Mouse (Mus musculus) stomach, embryonic 14.5 days (tissue): Measurements from ENCODE around the gene Acvr1b. TPM values are rescaled to one million over a fixed set of nuclear protein-coding genes. Genes with fewer than 3 reads are reported as not detected.
A peak's percentile ranks its signal among the peaks of the same experiment; 100 is the strongest.

Source experiments
- ATAC-seq: fragments of 200-750 bp; cut with Nextera tagmentation; 2 replicates; pipeline ENCODE4 v1.8.0; 2017; ENCODE audit warnings: low read depth, moderate TSS enrichment; ENCODE audit not compliant: insufficient number of reproducible peaks, insufficient read depth, low FRiP score
- H3K27ac ChIP-seq: fragments of 300-500 bp; sonication (generic); 2 replicates; pipeline ENCODE4 v1.5.1; 2014; ENCODE audit warnings: mild to moderate bottlenecking, low read length, moderate library complexity, mixed read lengths
- H3K27me3 ChIP-seq: fragments of 300-500 bp; sonication (generic); 2 replicates; pipeline ENCODE4 v1.6.1; 2014; ENCODE audit warnings: low read length, control low read depth, mixed read lengths; ENCODE audit not compliant: control insufficient read depth, insufficient read depth
- H3K36me3 ChIP-seq: fragments of 300-500 bp; sonication (generic); 2 replicates; pipeline ENCODE4 v1.6.1; 2014; ENCODE audit warnings: mild to moderate bottlenecking, control low read depth, low read length, moderate library complexity, mixed read lengths; ENCODE audit not compliant: control insufficient read depth, insufficient read depth
- H3K4me1 ChIP-seq: fragments of 300-500 bp; sonication (generic); 2 replicates; pipeline ENCODE4 v1.6.1; 2014; ENCODE audit warnings: low read length, control low read depth, mixed read lengths; ENCODE audit not compliant: control insufficient read depth, insufficient read depth
- H3K4me2 ChIP-seq: fragments of 300-500 bp; sonication (generic); replicated peaks from 2 replicates; pipeline ENCODE4 v1.6.1; 2014; ENCODE audit warnings: low read depth, low read length, control low read depth
- H3K4me3 ChIP-seq: fragments of 300-500 bp; sonication (generic); 2 replicates; pipeline ENCODE4 v1.5.1; 2014; ENCODE audit warnings: low read depth, low read length, control low read depth
- H3K9ac ChIP-seq: fragments of 300-500 bp; sonication (generic); replicated peaks from 2 replicates; pipeline ENCODE4 v1.6.1; 2014; ENCODE audit warnings: low read depth, mild to moderate bottlenecking, control low read depth, low read length, moderate library complexity, mixed read lengths
- H3K9me3 ChIP-seq: fragments of 300-500 bp; sonication (generic); 2 replicates; pipeline ENCODE4 v1.6.1; 2016; ENCODE audit warnings: low read depth, low read length, control low read depth; ENCODE audit not compliant: control insufficient read depth
- WGBS: fragments of 180-500 bp; shearing (Covaris S2); extraction: QIAGEN DNeasy Blood & Tissue Kit; methylation state at CpG from one replicate; pipeline ENCODE4 v1.1.7; 2014; 5-methylcytosine and 5-hydroxymethylcytosine counted together
- polyA plus RNA-seq: library from polyadenylated mRNA; unstranded; fragments of >200 nt; fragmentation: Nextera tagmentation; extraction: Ambion mirVana; gene quantifications from 2 replicates; pipeline ENCODE4 v1.2.1, GENCODE M21; 2014

The Acvr1b gene
- polyA plus RNA-seq, 1 experiment from 2014 or later: 11.5 TPM

DNA sequence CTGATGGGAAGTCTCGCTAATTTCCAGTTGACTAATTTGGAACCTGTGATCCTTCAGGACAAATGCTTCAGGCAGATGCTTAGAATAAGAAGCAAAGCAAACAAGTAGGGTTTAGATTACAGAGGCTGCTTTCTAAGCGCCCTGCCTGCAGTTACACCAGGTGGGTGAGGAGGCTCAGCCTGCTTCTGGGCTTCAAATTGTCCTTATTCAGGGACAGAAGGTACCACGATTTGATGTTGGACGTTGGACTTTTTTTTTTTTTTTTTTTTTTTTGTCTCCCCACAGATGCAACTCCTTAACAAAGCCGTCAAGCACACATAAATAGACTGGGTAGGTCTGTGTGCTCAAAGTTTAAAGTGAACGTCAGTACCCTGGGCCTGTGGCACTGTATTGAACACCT, 25.3 kb upstream of the Acvr1b start:
- Histone ChIP-seq H3K27ac (no peak overlapping the region), H3K4me3 (no peak overlapping the region), H3K36me3 (no peaks in the 10 kb centered on the region), H3K27me3 (no peaks in the 10 kb centered on the region), H3K4me2 (no peak overlapping the region), H3K9ac (0 out of 2 replicates have a peak overlapping the region, but pooled peaks have one; percentile 10), H3K9me3 (no peaks in the 10 kb centered on the region), H3K4me1 (peaks cover 27% of the 10 kb centered on the region)
- no peak for ATAC-seq
- WGBS: 59% methylated on average over 6 of the region's 6 CpGs

GRCm38 (mm10) chr15:101151409-101152261, 22.2 kb upstream of the Acvr1b start:
- Histone ChIP-seq H3K9me3 (no peaks in the 10 kb centered on the region), H3K4me1 (peaks cover 14% of the 10 kb centered on the region), H3K36me3 (no peaks in the 10 kb centered on the region), H3K4me2 (no peak overlapping the region), H3K27ac (no peak overlapping the region), H3K27me3 (no peaks in the 10 kb centered on the region), H3K4me3 (no peak overlapping the region), H3K9ac (no peak overlapping the region)
- ATAC-seq: no peak
- WGBS: 63% methylated on average over 9 of the region's 9 CpGs

GRCm38 (mm10) chr15:101154700-101155616, 18.9 kb upstream of the Acvr1b start:
- H3K4me3 ChIP-seq: no peak overlapping the region
- 80% methylated on average over 7 of the region's 7 CpGs for WGBS
- H3K27me3 ChIP-seq: no peaks in the 10 kb centered on the region
- H3K9me3 ChIP-seq: no peaks in the 10 kb centered on the region
- H3K27ac ChIP-seq: no peak overlapping the region
- H3K36me3 ChIP-seq: no peaks in the 10 kb centered on the region
- no peak overlapping the region for H3K9ac ChIP-seq
- no peak overlapping the region for H3K4me2 ChIP-seq
- ATAC-seq: no peak
- no peaks in the 10 kb centered on the region for H3K4me1 ChIP-seq

DNA sequence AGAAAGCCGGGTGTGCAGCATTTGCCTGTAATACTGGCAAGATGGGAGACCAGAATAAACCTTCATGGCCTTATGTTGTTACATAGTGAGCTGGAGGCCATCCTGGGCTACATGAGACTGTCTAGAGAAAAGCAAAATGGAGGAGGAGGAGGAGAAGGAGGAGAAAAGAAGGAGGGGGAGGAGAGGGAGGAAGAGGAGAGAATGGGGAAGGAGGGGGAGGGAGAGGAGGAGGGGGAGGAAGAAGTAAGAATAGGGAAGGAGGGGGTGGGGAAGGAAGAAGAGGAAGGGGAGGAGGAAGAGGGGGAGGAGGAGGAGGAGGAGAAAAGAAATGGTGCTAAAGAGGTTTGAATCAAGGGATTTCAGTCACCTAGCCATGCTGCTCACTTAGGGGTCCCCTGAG, 13.7 kb upstream of the Acvr1b start:
- Histone ChIP-seq H3K9ac (no peak overlapping the region), H3K4me1 (peaks cover 24% of the 10 kb centered on the region), H3K27ac (no peak overlapping the region), H3K4me2 (no peak overlapping the region), H3K9me3 (no peaks in the 10 kb centered on the region), H3K27me3 (no peaks in the 10 kb centered on the region), H3K4me3 (no peak overlapping the region), H3K36me3 (no peaks in the 10 kb centered on the region)
- WGBS: 35% methylated on average over 1 of the region's 1 CpGs
- no peak for ATAC-seq

DNA sequence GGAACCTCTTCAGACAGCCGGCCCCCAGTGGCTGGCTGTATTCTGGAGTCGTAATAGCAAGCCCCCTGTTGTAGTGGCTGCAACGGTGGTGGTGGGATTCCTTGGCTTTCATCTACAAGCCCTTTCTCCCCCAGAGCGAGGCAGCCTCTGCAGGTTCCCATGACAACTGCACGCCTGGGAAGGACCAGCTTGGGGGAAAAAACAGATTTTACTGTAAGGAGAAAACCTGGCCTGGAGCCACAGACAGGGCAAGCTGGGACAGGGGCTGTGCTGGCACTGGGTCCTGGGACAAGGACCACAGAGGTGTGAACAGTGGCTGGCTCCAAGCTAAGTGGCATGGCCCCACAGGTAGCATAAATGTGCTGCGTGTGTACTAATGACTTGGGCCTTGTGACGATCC, 13.3 kb upstream of the Acvr1b start:
- peak overlapping the region; percentile 39; the same call in 1 of the 2 replicates for H3K27ac ChIP-seq
- no peak overlapping the region for H3K4me2 ChIP-seq
- H3K4me1 ChIP-seq: peaks cover 26% of the 10 kb centered on the region
- no peak overlapping the region for H3K4me3 ChIP-seq
- no peak for ATAC-seq
- H3K36me3 ChIP-seq: no peaks in the 10 kb centered on the region
- WGBS: 29% methylated on average over 7 of the region's 7 CpGs
- H3K9me3 ChIP-seq: no peaks in the 10 kb centered on the region
- H3K9ac ChIP-seq: no peak overlapping the region
- H3K27me3 ChIP-seq: no peaks in the 10 kb centered on the region

GRCm38 (mm10) chr15:101161534-101161933, 12.3 kb upstream of the Acvr1b start:
- peak overlapping the region; percentile 39; the same call in 1 of the 2 replicates for H3K27ac ChIP-seq

GRCm38 (mm10) chr15:101163056-101163458, 10.8 kb upstream of the Acvr1b start:
- WGBS: 19% methylated on average over 15 of the region's 15 CpGs
- peak overlapping the region; percentile 23 for H3K4me2 ChIP-seq
- H3K36me3 ChIP-seq: no peaks in the 10 kb centered on the region
- peaks cover 28% of the 10 kb centered on the region for H3K4me1 ChIP-seq
- H3K27me3 ChIP-seq: no peaks in the 10 kb centered on the region
- peak overlapping the region; percentile 66 for H3K27ac ChIP-seq
- ATAC-seq: peak; percentile 69; the same call in 1 of the 2 replicates
- H3K4me3 ChIP-seq: no peak overlapping the region
- no peak overlapping the region for H3K9ac ChIP-seq
- no peaks in the 10 kb centered on the region for H3K9me3 ChIP-seq

More at GRCm38 (mm10) chr15:101161534-101161933, 12.3 kb upstream of the Acvr1b start:
- Histone ChIP-seq H3K9ac (no peak overlapping the region), H3K4me1 (peaks cover 28% of the 10 kb centered on the region), H3K27me3 (no peaks in the 10 kb centered on the region), H3K9me3 (no peaks in the 10 kb centered on the region), H3K4me2 (no peak overlapping the region), H3K4me3 (no peak overlapping the region), H3K36me3 (no peaks in the 10 kb centered on the region)
- 69% methylated on average over 7 of the region's 7 CpGs for WGBS
- ATAC-seq: peak; percentile 53; the same call in 1 of the 2 replicates

DNA sequence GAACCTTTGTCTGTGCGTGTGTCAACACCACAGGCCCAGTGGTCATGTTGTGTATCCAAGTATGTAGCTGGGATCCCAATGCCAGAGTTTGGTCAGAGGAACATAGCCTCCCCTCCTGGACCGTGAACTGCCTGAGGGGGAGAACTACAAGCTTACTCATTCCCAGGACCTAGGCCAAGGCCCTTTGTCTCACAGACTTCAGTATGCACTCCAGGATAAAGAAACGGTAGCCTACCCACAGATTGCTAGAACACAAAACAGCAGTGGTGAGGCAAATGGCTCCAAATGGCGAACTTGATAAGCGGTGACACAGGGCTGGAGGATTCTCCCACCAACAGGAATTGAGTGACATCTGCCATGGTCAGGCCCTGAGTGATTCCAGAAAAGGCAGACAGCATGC, 10.0 kb upstream of the Acvr1b start:
- no peak for ATAC-seq
- no peaks in the 10 kb centered on the region for H3K9me3 ChIP-seq
- 58% methylated on average over 5 of the region's 5 CpGs for WGBS

More for the DNA sequence above, 10.0 kb upstream of the Acvr1b start:
- H3K27ac ChIP-seq: peak overlapping the region; percentile 66
- no peaks in the 10 kb centered on the region for H3K27me3 ChIP-seq
- no peak overlapping the region; the same call in 1 of the 2 replicates for H3K4me2 ChIP-seq
- no peak overlapping the region for H3K9ac ChIP-seq
- H3K4me1 ChIP-seq: peaks cover 28% of the 10 kb centered on the region
- H3K36me3 ChIP-seq: no peaks in the 10 kb centered on the region
- H3K4me3 ChIP-seq: no peak overlapping the region
